Mouse (Mus musculus) hindbrain, embryonic 16.5 days (tissue): ENCODE data around the gene Acacb. TPM values are rescaled to one million over a fixed set of nuclear protein-coding genes. Genes with fewer than 3 reads are reported as not detected.

ENCODE experiments used
- ATAC-seq: fragments of 200-750 bp; cut with Nextera tagmentation; 2 replicates; pipeline ENCODE4 v1.8.0; 2017; ENCODE audit warnings: moderate TSS enrichment, moderate library complexity
- H3K27ac ChIP-seq: fragments of 300-500 bp; sonication (generic); 2 replicates; pipeline ENCODE4 v1.5.1; 2014; ENCODE audit warnings: low read depth, mild to moderate bottlenecking, control low read depth, low read length, moderate library complexity
- H3K27me3 ChIP-seq: fragments of 300-500 bp; sonication (generic); replicated peaks from 2 replicates; pipeline ENCODE4 v1.6.1; 2014; ENCODE audit warnings: low read length; ENCODE audit not compliant: control insufficient read depth, insufficient read depth
- H3K36me3 ChIP-seq: fragments of 300-500 bp; sonication (generic); 2 replicates; pipeline ENCODE4 v1.6.1; 2014; ENCODE audit warnings: mild to moderate bottlenecking, low read length, moderate library complexity, mixed read lengths; ENCODE audit not compliant: control insufficient read depth, insufficient read depth
- H3K4me1 ChIP-seq: fragments of 300-500 bp; sonication (generic); 2 replicates; pipeline ENCODE4 v1.6.1; 2014; ENCODE audit warnings: low read depth, low read length; ENCODE audit not compliant: control insufficient read depth, insufficient read depth
- H3K4me2 ChIP-seq: fragments of 300-500 bp; sonication (generic); 2 replicates; pipeline ENCODE4 v1.6.1; 2014; ENCODE audit warnings: mild to moderate bottlenecking, low read length, control low read depth, moderate library complexity
- H3K4me3 ChIP-seq: fragments of 300-500 bp; sonication (generic); 2 replicates; pipeline ENCODE4 v1.5.1; 2014; ENCODE audit warnings: mild to moderate bottlenecking, low read length, control low read depth, moderate library complexity
- H3K9ac ChIP-seq: fragments of 300-500 bp; sonication (generic); 2 replicates; pipeline ENCODE4 v1.6.1; 2014; ENCODE audit warnings: low read depth, mild to moderate bottlenecking, control low read depth, low read length, moderate library complexity
- H3K9me3 ChIP-seq: fragments of 300-500 bp; sonication (generic); 2 replicates; pipeline ENCODE4 v1.6.1; 2014; ENCODE audit warnings: mild to moderate bottlenecking, low read length, moderate library complexity; ENCODE audit not compliant: control insufficient read depth
- WGBS: fragments of 180-500 bp; shearing (Covaris S2); extraction: QIAGEN DNeasy Blood & Tissue Kit; methylation state at CpG from one replicate; pipeline ENCODE4 v1.1.7; 2014; 5-methylcytosine and 5-hydroxymethylcytosine counted together
- polyA plus RNA-seq: library from polyadenylated mRNA; unstranded; fragments of >200 nt; fragmentation: Nextera tagmentation; extraction: Ambion mirVana; gene quantifications from 2 replicates; pipeline ENCODE4 v1.2.1, GENCODE M21; 2015

Acacb gene
- polyA plus RNA-seq, 1 experiment from 2014 or later = 5.4 TPM

DNA sequence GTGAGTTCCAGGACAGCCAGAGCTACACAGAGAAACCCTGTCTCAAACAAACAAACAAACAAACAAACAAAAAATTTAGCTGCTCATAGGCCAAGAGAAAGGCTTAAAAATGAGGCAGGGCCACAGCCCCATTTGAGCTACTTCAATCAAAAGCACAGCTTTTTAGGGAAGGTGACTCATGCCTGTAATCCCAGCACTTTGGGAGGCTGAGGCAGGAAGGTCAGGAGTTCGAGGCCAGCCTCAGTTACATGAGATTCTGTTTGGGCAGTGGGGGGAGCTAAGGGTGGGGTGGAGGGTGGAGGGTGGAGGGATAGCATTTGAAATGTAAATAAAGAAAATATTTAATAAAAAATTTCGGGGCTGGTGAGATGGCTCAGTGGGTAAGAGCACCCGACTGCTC is 26.6 kb downstream of the Acacb start:
- Histone ChIP-seq H3K4me3 (no peak overlapping the region), H3K27me3 (peaks cover 7% of the 10 kb centered on the region), H3K4me1 (peaks cover 8% of the 10 kb centered on the region), H3K27ac (no peak overlapping the region), H3K4me2 (no peak overlapping the region), H3K36me3 (no peaks in the 10 kb centered on the region), H3K9ac (no peak overlapping the region), H3K9me3 (no peaks in the 10 kb centered on the region)
- no peak for ATAC-seq
- 92% methylated on average over 3 of the region's 3 CpGs for WGBS

DNA sequence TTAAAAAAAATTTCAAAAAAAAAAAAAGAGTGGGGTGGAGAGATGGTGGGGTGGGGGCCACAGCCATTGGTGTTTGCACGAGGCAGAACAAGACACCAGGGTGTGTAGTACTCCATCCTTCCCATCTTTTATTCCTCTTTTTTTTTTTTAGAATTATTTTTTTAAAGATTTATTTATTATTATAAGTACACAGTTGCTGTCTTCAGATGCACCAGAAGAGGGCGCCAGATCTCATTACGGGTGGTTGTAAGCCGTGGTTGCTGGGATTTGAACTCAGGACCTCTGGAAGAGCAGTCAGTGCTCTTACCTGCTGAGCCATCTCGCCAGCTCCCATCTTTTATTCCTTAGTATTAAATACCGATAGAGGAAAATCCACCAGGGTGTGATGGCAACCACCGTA is 27.1 kb downstream of the Acacb start:
- no peaks in the 10 kb centered on the region for H3K36me3 ChIP-seq
- no peak overlapping the region for H3K9ac ChIP-seq
- no peak overlapping the region for H3K4me3 ChIP-seq
- ATAC-seq = no peak
- no peaks in the 10 kb centered on the region for H3K9me3 ChIP-seq
- no peak overlapping the region for H3K4me2 ChIP-seq
- H3K4me1 ChIP-seq = peaks cover 8% of the 10 kb centered on the region
- WGBS = 79% methylated on average over 7 of the region's 7 CpGs
- H3K27ac ChIP-seq = no peak overlapping the region
- peaks cover 7% of the 10 kb centered on the region for H3K27me3 ChIP-seq

DNA sequence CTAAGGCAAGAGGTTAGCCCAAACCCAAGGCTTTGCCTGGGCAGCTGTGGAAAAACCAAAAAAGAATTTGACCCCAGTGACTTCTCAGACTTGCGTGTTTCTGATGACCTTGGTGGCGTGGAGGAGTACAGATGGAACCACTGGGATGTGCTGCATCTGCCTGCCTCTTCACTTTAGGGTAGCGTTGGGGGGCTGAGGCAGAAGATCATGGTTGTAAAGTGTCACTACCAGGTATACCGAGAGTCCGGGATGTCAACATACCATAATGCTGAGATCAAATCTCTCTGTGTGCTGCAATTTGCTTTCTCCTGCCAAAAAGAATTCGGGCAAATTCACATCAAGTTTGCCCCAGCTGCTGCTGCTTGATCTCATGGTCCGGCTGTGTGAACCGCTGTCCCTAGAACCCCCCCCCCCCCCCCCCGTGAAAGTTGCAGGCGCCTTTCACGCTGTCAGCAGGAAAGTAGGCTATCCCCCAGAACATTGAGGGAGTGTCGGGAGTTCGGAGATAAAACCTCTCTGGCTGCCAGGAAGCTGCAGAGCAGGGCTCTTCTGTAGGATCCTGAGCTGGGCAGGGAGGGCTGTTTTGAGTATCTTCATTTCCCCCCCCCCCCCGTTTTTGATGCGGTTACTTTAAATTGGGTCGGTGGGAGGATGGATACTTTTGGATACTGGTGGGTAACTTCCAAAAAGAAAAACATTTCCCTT is 27.7 kb downstream of the Acacb start:
- Histone ChIP-seq H3K4me3 (no peak overlapping the region), H3K27ac (no peak overlapping the region), H3K36me3 (no peaks in the 10 kb centered on the region), H3K9ac (no peak overlapping the region), H3K4me2 (peak overlapping the region; percentile 10; the same call in 1 of the 2 replicates), H3K4me1 (peaks cover 8% of the 10 kb centered on the region), H3K9me3 (no peaks in the 10 kb centered on the region), H3K27me3 (peaks cover 7% of the 10 kb centered on the region)
- ATAC-seq = no peak
- 37% methylated on average over 14 of the region's 16 CpGs for WGBS

DNA sequence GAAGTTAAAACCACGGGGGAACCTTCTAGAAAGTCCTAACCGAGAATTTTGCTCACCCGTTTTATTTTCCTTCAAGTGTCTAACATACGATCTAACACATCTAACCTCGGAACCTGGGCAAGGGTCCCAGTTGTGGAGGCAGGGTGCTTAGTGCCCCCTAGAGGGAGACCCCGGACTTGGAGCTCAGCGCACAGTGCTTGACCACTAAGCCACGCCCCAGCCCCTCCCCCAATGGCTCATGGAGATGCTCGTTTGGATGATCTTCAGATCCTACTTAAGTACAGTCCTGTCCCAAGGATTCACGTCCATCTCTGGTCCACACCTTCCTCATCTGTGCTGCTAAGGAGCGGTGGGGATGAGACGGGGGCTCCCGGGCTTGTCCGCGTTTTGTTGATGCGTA is 28.3 kb downstream of the Acacb start:
- no peak overlapping the region for H3K27ac ChIP-seq
- H3K9me3 ChIP-seq = no peaks in the 10 kb centered on the region
- H3K27me3 ChIP-seq = peaks cover 7% of the 10 kb centered on the region
- H3K4me1 ChIP-seq = peaks cover 8% of the 10 kb centered on the region
- H3K4me2 ChIP-seq = peak overlapping the region; percentile 10; the same call in 1 of the 2 replicates
- H3K36me3 ChIP-seq = no peaks in the 10 kb centered on the region
- ATAC-seq = no peak
- H3K9ac ChIP-seq = no peak overlapping the region
- WGBS = 15% methylated on average over 16 of the region's 16 CpGs
- no peak overlapping the region for H3K4me3 ChIP-seq

DNA sequence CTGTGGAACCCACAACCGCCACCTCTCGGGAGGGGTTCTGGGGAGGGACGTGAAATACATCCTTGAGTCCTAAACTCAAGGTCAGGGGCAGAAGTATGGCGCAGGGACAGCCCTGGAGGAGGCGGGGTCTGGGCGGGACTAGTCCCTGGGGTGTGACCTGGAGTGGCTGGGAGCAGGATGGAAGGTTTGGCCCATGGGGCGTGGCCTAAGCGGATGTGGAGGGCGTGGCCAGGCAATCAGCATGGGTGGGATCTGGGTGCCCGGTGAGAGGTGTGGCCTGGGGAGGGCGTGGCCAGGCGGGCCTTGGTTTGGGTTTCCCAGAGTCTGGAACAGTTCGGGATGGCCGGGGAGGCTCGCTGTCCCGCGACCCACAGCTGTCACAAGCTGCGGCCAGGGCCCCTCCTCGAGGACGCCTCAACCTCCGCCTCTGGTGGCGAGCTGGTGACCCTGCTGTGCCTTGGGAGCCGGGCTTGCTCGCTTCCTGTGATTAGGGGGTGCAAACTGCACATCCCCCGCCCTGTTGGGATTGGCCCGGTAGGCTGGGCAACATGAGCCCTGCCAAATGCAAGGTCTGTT is 29.3 kb downstream of the Acacb start:
- Histone ChIP-seq H3K9ac (peak overlapping the region; percentile 58), H3K36me3 (no peaks in the 10 kb centered on the region), H3K4me2 (peak overlapping the region; percentile 66), H3K4me1 (peaks cover 8% of the 10 kb centered on the region), H3K9me3 (no peaks in the 10 kb centered on the region), H3K27ac (no peak overlapping the region), H3K4me3 (peak overlapping the region; percentile 45), H3K27me3 (peaks cover 7% of the 10 kb centered on the region)
- WGBS = 1% methylated on average over 26 of the region's 26 CpGs
- peak; percentile 84 for ATAC-seq

DNA sequence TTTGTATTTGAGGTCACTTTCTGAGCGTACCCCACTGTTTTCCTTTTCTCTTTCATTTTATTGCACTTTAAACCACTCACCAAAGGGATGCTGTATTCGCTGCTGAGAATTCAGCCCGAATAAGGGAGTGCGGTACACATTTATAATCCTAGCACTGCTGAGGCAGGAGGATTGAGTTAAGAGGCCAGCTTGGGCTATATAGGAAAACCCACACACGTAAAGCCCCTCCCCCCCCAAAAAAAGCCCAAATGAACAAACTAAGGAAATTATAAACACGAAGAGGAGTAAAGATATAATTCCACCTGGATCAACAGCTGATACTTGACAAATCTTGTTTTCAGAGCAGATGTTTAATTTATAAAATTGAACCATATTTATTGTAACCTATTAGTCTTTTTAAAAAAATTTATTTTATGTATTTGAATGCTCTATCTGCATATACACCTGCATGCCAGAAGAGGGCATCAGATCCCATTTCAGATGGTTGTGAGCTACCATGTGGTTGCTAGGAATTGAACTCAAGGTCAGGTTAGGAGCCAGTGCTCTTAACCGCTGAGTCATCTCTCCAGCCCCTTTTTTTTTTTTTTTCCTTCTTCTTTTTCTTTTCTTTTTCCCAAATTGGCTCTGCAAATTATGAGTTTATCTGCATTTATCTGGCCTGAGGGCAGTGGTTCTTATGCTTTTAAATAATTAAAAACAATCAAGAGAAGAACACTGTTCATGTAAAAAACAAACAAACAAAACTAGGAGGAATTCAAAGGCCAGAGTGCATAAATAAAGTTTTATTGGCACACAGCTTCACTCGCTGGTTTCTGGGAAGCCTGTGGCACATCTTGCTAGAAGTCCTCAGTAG is 30.4 kb downstream of the Acacb start:
- ATAC-seq = no peak
- H3K4me3 ChIP-seq = no peak overlapping the region
- H3K36me3 ChIP-seq = no peaks in the 10 kb centered on the region
- H3K4me1 ChIP-seq = peaks cover 8% of the 10 kb centered on the region
- H3K9me3 ChIP-seq = no peaks in the 10 kb centered on the region
- H3K27me3 ChIP-seq = peaks cover 7% of the 10 kb centered on the region
- 59% methylated on average over 8 of the region's 8 CpGs for WGBS
- peak overlapping the region; percentile 66; the same call in 1 of the 2 replicates for H3K4me2 ChIP-seq
- no peak overlapping the region for H3K9ac ChIP-seq
- H3K27ac ChIP-seq = no peak overlapping the region

DNA sequence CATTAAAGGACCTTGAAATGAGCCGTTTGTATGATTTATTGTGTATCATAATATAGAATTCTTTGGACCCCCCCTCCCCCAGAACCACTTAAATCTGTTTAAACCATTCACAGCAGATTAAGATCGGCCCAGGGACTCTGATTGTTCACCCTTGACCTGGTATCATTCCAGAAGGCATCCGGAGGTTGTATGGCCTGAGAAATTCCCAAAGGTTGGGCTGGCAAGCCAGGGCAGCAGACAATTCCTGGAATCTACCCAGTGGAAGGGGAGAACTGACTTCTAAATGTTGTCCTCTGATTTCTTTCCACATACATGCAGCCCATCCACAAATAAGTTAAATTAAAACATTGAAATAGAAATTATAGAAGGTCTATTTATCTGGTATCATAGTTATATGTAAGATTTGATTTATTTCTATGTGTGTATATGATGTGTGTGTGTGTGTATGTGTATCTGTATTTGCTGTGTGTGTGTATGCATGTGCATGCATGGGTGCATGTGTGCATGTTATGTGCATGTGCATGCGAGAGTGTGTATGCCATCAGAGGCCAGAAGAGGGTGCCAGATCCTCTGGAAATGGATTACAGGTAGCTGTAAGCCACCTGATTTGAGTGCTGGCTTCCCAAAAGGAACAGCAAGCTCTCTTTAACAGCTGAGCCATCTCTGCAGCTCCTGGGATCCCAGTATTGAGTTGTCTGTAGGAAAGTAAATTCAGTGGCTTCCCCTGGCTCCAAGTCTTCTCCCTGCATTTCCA is 31.8 kb downstream of the Acacb start:
- Histone ChIP-seq H3K4me2 (no peak overlapping the region), H3K9ac (no peak overlapping the region), H3K36me3 (no peaks in the 10 kb centered on the region), H3K27ac (no peak overlapping the region), H3K4me3 (no peak overlapping the region), H3K9me3 (no peaks in the 10 kb centered on the region), H3K27me3 (peaks cover 7% of the 10 kb centered on the region), H3K4me1 (peaks cover 8% of the 10 kb centered on the region)
- WGBS = 91% methylated on average over 4 of the region's 4 CpGs
- ATAC-seq = no peak

DNA sequence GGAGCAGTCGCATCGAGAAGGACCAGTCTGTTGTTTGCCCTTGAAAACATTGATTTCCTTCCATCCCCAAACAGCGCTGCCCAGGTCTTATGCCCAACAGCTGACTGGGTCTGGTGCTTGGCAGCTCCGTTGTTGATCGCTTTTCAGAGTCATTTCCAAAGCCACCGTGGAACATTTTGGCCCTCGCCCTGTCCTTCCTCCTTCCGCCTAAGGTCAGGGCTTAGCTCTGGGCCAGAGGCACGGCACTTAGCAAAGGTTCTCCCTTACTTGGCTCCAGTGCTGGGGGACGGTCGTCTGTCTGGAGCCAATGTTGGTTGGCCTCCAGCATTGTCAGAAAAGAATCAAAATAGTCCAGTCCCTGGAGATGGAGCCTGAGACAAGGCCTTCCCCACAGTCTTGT is 33.2 kb downstream of the Acacb start:
- H3K4me3 ChIP-seq = no peak overlapping the region
- no peak overlapping the region for H3K4me2 ChIP-seq
- H3K27me3 ChIP-seq = peaks cover 7% of the 10 kb centered on the region
- H3K9ac ChIP-seq = no peak overlapping the region
- no peak overlapping the region for H3K27ac ChIP-seq
- 87% methylated on average over 11 of the region's 11 CpGs for WGBS
- H3K36me3 ChIP-seq = no peaks in the 10 kb centered on the region
- ATAC-seq = no peak
- peaks cover 8% of the 10 kb centered on the region for H3K4me1 ChIP-seq
- no peaks in the 10 kb centered on the region for H3K9me3 ChIP-seq
